Mouse (Mus musculus) brain, embryonic 14.5 days (tissue): Measurements from ENCODE around the gene Prkar1b.

Source experiments
- CTCF ChIP-seq: fragments of 200-500 bp; IDR thresholded peaks from 2 replicates; pipeline ENCODE4 v1.5.1; 2012; ENCODE audit warnings: inconsistent platforms, mild to moderate bottlenecking, moderate library complexity, borderline replicate concordance; ENCODE audit not compliant: insufficient read depth, insufficient read length; ENCODE audit errors: extremely low read depth
- POLR2A ChIP-seq: fragments of 200-500 bp; IDR thresholded peaks from 2 replicates; pipeline ENCODE4 v1.6.1; 2012; ENCODE audit warnings: mild to moderate bottlenecking, inconsistent platforms, borderline replicate concordance; ENCODE audit not compliant: poor library complexity, insufficient read depth, insufficient read length, severe bottlenecking; ENCODE audit errors: extremely low read depth

DNA sequence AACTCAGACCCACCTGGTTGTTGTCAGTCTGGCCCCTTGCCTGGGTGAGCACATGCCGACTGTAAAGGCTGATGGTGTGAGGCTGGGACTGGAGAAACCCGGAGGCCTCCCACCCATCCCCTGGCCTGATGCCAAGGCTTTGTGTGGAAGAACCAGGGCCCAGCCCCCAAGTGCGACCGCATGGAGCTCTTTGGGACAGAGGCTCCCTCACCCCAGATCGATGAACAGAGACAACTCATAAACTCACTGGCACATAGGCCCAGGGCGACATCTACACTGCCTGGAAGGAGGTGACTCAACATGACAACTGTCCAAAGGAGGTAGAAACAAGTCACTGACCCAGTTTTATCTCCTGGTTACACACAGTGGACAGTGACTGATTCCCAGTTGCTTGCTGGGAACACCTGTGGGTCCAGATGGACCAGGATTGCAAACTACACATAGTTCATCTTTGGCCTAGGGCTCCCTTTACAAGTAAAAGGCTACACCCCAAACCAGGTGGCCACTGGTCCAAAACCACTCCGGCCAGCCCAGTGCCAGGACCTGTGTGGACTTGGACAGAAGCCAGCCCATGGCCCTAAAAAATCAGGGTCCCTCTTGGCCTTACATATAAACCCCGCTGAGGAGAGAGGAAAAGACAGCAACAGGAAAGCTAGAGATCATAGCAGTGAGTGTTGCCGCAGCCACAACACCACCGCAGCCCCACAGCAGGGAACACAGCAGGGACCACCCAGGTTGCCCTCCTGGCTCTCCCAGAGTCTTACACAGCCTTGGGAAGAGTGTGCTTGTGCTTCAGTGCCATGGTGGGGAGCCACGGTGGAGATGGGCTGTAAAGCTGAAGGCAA lies 72.3 kb downstream of the Prkar1b start:
- no peak for TF ChIP-seq POLR2A
- no peak for TF ChIP-seq CTCF
